Mouse (Mus musculus) cerebellum, adult (tissue): Measurements from ENCODE around the gene Abcc12.

Experiments
- ATAC-seq: cut with Nextera tagmentation; 2 replicates; pipeline ENCODE4 v1.9.2; 2017; ENCODE audit warnings: mild to moderate bottlenecking, moderate library complexity, mixed read lengths; ENCODE audit not compliant: insufficient number of reproducible peaks, low FRiP score, low TSS enrichment

The Abcc12 gene

DNA sequence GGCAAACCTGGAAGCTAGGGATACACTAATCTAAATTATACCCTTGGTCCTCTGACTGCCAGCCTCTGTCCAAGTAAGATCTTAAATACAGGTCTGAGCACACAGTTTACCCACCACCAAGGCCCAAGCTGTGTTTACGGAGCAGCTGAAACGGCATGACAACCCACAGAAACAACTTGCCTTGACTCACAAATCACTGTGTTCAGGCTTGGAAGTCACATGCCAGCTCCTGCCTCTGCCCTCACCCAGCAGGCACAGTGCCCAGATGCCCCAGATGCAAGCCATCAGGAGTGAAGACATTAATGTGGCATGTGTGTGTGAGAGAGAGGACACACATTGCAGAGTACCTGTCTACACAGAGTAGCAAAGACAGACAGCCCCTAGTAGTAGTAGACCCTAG is 136.7 kb downstream of the Abcc12 start:
- no peak for ATAC-seq

DNA sequence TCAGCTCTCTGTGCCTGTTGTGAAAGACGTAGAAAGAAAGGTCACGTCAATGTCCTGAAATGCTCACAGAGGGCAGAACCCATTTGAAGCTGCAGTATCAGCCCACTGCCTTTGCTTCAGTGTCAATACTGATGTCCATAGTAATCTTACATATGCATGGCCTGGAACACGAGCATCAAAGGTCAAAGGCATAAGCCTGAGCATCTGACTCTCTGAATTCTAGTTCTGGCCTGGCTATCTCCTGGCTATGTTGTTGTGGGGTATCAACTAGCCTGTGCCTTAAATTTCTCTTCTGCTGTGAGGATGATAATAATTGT is 141.5 kb downstream of the Abcc12 start:
- no peak for ATAC-seq

GRCm38 (mm10) chr8:86438133-86438982 is 142.1 kb downstream of the Abcc12 start:
- no peak for ATAC-seq

- no peak for ATAC-seq
These were observed 143.1 kb downstream of the Abcc12 start for GRCm38 (mm10) chr8:86437418-86437817.
